Mouse (Mus musculus) testis, adult 2 months (tissue): ENCODE results near the gene Agap1.

Experiments
- CTCF ChIP-seq: fragments of 200-500 bp; IDR thresholded peaks from 2 replicates; pipeline ENCODE4 v1.5.1; 2012; ENCODE audit warnings: low read depth, mild to moderate bottlenecking, inconsistent platforms, low read length, moderate library complexity; ENCODE audit not compliant: control insufficient read depth, insufficient read depth, insufficient replicate concordance
- POLR2A ChIP-seq: fragments of 200-500 bp; IDR thresholded peaks from 2 replicates; pipeline ENCODE4 v1.6.1; 2012; ENCODE audit warnings: low read depth, mild to moderate bottlenecking, inconsistent platforms, low read length, moderate library complexity; ENCODE audit not compliant: control insufficient read depth

DNA sequence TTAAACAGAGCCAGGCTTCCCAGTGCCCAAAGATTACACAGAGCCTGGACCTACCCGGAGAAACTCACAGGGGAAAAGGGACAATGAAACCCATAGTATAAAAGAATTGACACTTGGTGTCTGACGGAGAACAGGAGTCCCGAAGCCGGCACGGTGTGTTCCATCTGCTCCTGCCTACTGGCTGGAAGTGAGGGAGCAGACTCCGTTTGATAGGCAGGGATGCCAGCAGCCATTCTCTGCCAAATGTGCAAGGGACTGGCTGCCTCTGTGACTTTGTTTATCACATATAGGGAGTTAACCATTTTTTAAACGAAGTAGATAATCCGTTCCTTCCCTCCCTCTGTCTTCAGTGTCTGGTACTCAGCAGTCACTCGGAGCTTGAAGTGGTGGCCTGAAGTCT lies 214.0 kb downstream of the Agap1 start:
- no peak for TF ChIP-seq CTCF
- TF ChIP-seq POLR2A: no peak
